Mouse (Mus musculus) midbrain, embryonic 11.5 days (tissue): ENCODE data around the gene Rbks. TPM values are rescaled to one million over a fixed set of nuclear protein-coding genes. Genes with fewer than 3 reads are reported as not detected.
A peak's percentile ranks its signal among the peaks of the same experiment; 100 is the strongest.

Experiments
- ATAC-seq: fragments of 200-750 bp; cut with Nextera tagmentation; 2 replicates; pipeline ENCODE4 v1.8.0; 2017; ENCODE audit warnings: moderate TSS enrichment, moderate library complexity; ENCODE audit not compliant: low FRiP score
- DNase-seq: peaks from one replicate; pipeline ENCODE4 v3.0.0; 2015; ENCODE audit warnings: low spot score; ENCODE audit errors: missing footprints
- H3K27ac ChIP-seq: fragments of 300-500 bp; sonication (generic); 2 replicates; pipeline ENCODE4 v1.5.1; 2014; ENCODE audit warnings: low read depth, low read length
- H3K27me3 ChIP-seq: fragments of 300-500 bp; sonication (generic); 2 replicates; pipeline ENCODE4 v1.6.1; 2014; ENCODE audit warnings: mild to moderate bottlenecking, low read length, moderate library complexity, mixed read lengths; ENCODE audit not compliant: control insufficient read depth, insufficient read depth
- H3K36me3 ChIP-seq: fragments of 300-500 bp; sonication (generic); 2 replicates; pipeline ENCODE4 v1.6.1; 2014; ENCODE audit warnings: mild to moderate bottlenecking, low read length, moderate library complexity, mixed read lengths; ENCODE audit not compliant: control insufficient read depth, insufficient read depth
- H3K4me1 ChIP-seq: fragments of 300-500 bp; sonication (generic); 2 replicates; pipeline ENCODE4 v1.6.1; 2014; ENCODE audit warnings: low read length; ENCODE audit not compliant: control insufficient read depth, insufficient read depth
- H3K4me2 ChIP-seq: fragments of 300-500 bp; sonication (generic); 2 replicates; pipeline ENCODE4 v1.6.1; 2014; ENCODE audit warnings: mild to moderate bottlenecking, moderate library complexity
- H3K4me3 ChIP-seq: fragments of 300-500 bp; sonication (generic); 2 replicates; pipeline ENCODE4 v1.5.1; 2014; ENCODE audit warnings: low read depth, low read length
- H3K9ac ChIP-seq: fragments of 300-500 bp; sonication (generic); 2 replicates; pipeline ENCODE4 v1.6.1; 2014; ENCODE audit warnings: low read length
- H3K9me3 ChIP-seq: fragments of 300-500 bp; sonication (generic); 2 replicates; pipeline ENCODE4 v1.6.1; 2016; ENCODE audit warnings: low read length; ENCODE audit not compliant: control insufficient read depth
- WGBS: fragments of 180-500 bp; shearing (Covaris S2); extraction: QIAGEN DNeasy Blood & Tissue Kit; methylation state at CpG from one replicate; pipeline ENCODE4 v1.1.7; 2014; 5-methylcytosine and 5-hydroxymethylcytosine counted together
- polyA plus RNA-seq: library from polyadenylated mRNA; unstranded; fragments of >200 nt; fragmentation: Nextera tagmentation; extraction: Ambion mirVana; gene quantifications from 2 replicates; pipeline ENCODE4 v1.2.1, GENCODE M21; 2014

The Rbks gene
- polyA plus RNA-seq, 1 experiment from 2014 or later, result 2.8 TPM

GRCm38 (mm10) chr5:31599161-31599560 lies 98.3 kb downstream of the Rbks start:
- H3K36me3 ChIP-seq, result no peaks in the 10 kb centered on the region
- H3K9ac ChIP-seq, result no peak overlapping the region
- no peak overlapping the region for H3K4me3 ChIP-seq
- ATAC-seq, result no peak
- peaks cover 4% of the 10 kb centered on the region; the same call in 1 of the 2 replicates for H3K4me1 ChIP-seq
- H3K9me3 ChIP-seq, result no peaks in the 10 kb centered on the region
- WGBS, result 76% methylated on average over 2 of the region's 2 CpGs
- DNase-seq, result no peak
- H3K27me3 ChIP-seq, result no peaks in the 10 kb centered on the region; the same call in 1 of the 2 replicates
- no peak overlapping the region for H3K4me2 ChIP-seq
- H3K27ac ChIP-seq, result no peak overlapping the region

- DNase-seq, result no peak
- no peak overlapping the region for H3K4me2 ChIP-seq
Measured at GRCm38 (mm10) chr5:31598579-31598978, 98.8 kb downstream of the Rbks start.

GRCm38 (mm10) chr5:31598121-31598520 lies 99.3 kb downstream of the Rbks start:
- no peak for DNase-seq
- peaks cover 4% of the 10 kb centered on the region; the same call in 1 of the 2 replicates for H3K4me1 ChIP-seq
- H3K9ac ChIP-seq, result no peak overlapping the region
- no peaks in the 10 kb centered on the region for H3K9me3 ChIP-seq
- WGBS, result 80% methylated on average over 7 of the region's 7 CpGs
- H3K36me3 ChIP-seq, result no peaks in the 10 kb centered on the region
- no peak for ATAC-seq
- H3K4me2 ChIP-seq, result no peak overlapping the region
- H3K27me3 ChIP-seq, result no peaks in the 10 kb centered on the region; the same call in 1 of the 2 replicates
- no peak overlapping the region for H3K27ac ChIP-seq
- H3K4me3 ChIP-seq, result no peak overlapping the region

More at GRCm38 (mm10) chr5:31598579-31598978, 98.8 kb downstream of the Rbks start:
- Histone ChIP-seq H3K4me1 (peaks cover 4% of the 10 kb centered on the region; the same call in 1 of the 2 replicates), H3K4me3 (no peak overlapping the region), H3K27me3 (no peaks in the 10 kb centered on the region; the same call in 1 of the 2 replicates), H3K9ac (no peak overlapping the region), H3K36me3 (no peaks in the 10 kb centered on the region), H3K27ac (no peak overlapping the region), H3K9me3 (no peaks in the 10 kb centered on the region)
- ATAC-seq, result no peak
- WGBS, result 59% methylated on average over 4 of the region's 4 CpGs

- DNase-seq (no peak), ATAC-seq (no peak)
- no peak overlapping the region for H3K4me3 ChIP-seq
- no peak overlapping the region for H3K27ac ChIP-seq
- H3K36me3 ChIP-seq, result no peaks in the 10 kb centered on the region
- H3K4me1 ChIP-seq, result peaks cover 4% of the 10 kb centered on the region; the same call in 1 of the 2 replicates
- WGBS, result 65% methylated on average over 6 of the region's 6 CpGs
- H3K9me3 ChIP-seq, result no peaks in the 10 kb centered on the region
- no peaks in the 10 kb centered on the region; the same call in 1 of the 2 replicates for H3K27me3 ChIP-seq
- H3K9ac ChIP-seq, result no peak overlapping the region
- H3K4me2 ChIP-seq, result no peak overlapping the region
Measured at GRCm38 (mm10) chr5:31597430-31597944, 99.9 kb downstream of the Rbks start.

GRCm38 (mm10) chr5:31596481-31597429 lies 100.7 kb downstream of the Rbks start, which contains the start of gene Mrpl33:
Mrpl33 (plus strand) TSS chr5:31596935.
- no peaks in the 10 kb centered on the region for H3K36me3 ChIP-seq
- peak within 1 kb of the TSS; percentile 24 for H3K4me3 ChIP-seq
- H3K4me2 ChIP-seq, result peak within 1 kb of the TSS; percentile 51
- H3K9me3 ChIP-seq, result no peaks in the 10 kb centered on the region
- 8% methylated on average over 26 of the region's 26 CpGs for WGBS
- peak; percentile 94 for DNase-seq
- no peak within 1 kb of the TSS for H3K27ac ChIP-seq
- ATAC-seq, result no peak
- no peaks in the 10 kb centered on the region; the same call in 1 of the 2 replicates for H3K27me3 ChIP-seq
- H3K9ac ChIP-seq, result peak within 1 kb of the TSS; percentile 43
- H3K4me1 ChIP-seq, result peaks cover 4% of the 10 kb centered on the region; the same call in 1 of the 2 replicates

GRCm38 (mm10) chr5:31595868-31596267 lies 101.6 kb downstream of the Rbks start:
- Histone ChIP-seq H3K27me3 (no peaks in the 10 kb centered on the region; the same call in 1 of the 2 replicates), H3K4me3 (no peak overlapping the region), H3K4me2 (no peak overlapping the region), H3K4me1 (peaks cover 4% of the 10 kb centered on the region; the same call in 1 of the 2 replicates), H3K27ac (no peak overlapping the region), H3K9ac (no peak overlapping the region), H3K9me3 (no peaks in the 10 kb centered on the region), H3K36me3 (no peaks in the 10 kb centered on the region)
- DNase-seq (no peak), ATAC-seq (no peak)
- 51% methylated on average over 4 of the region's 4 CpGs for WGBS

GRCm38 (mm10) chr5:31591122-31591521 lies 106.3 kb downstream of the Rbks start:
- Histone ChIP-seq H3K27me3 (no peaks in the 10 kb centered on the region), H3K36me3 (no peaks in the 10 kb centered on the region), H3K27ac (no peak overlapping the region), H3K4me1 (no peaks in the 10 kb centered on the region; the same call in 1 of the 2 replicates), H3K4me3 (no peak overlapping the region), H3K9ac (no peak overlapping the region), H3K4me2 (no peak overlapping the region), H3K9me3 (no peaks in the 10 kb centered on the region)
- WGBS, result 92% methylated on average over 7 of the region's 7 CpGs
- DNase-seq, result no peak
- ATAC-seq, result no peak

- WGBS, result 86% methylated on average over 14 of the region's 14 CpGs
- Histone ChIP-seq H3K4me1 (no peaks in the 10 kb centered on the region; the same call in 1 of the 2 replicates), H3K27me3 (no peaks in the 10 kb centered on the region), H3K9me3 (no peaks in the 10 kb centered on the region), H3K36me3 (no peaks in the 10 kb centered on the region), H3K9ac (no peak overlapping the region), H3K27ac (no peak overlapping the region), H3K4me3 (no peak overlapping the region), H3K4me2 (no peak overlapping the region)
- ATAC-seq (no peak), DNase-seq (no peak)
Measured at GRCm38 (mm10) chr5:31589711-31590319, 107.6 kb downstream of the Rbks start.
